Mouse (Mus musculus) liver, adult 2 months (tissue): Measurements from ENCODE around the gene Ercc8.
A peak's percentile ranks its signal among the peaks of the same experiment; 100 is the strongest.

Experiments used
- CTCF ChIP-seq: fragments of 200-500 bp; IDR thresholded peaks from 2 replicates; pipeline ENCODE4 v1.5.1; 2011; ENCODE audit warnings: low read depth, low read length, control low read depth
- POLR2A ChIP-seq: fragments of 200-500 bp; IDR thresholded peaks from 2 replicates; pipeline ENCODE4 v1.6.1; 2011; ENCODE audit warnings: low read length, control low read depth; ENCODE audit not compliant: insufficient read depth; ENCODE audit errors: extremely low read depth

DNA sequence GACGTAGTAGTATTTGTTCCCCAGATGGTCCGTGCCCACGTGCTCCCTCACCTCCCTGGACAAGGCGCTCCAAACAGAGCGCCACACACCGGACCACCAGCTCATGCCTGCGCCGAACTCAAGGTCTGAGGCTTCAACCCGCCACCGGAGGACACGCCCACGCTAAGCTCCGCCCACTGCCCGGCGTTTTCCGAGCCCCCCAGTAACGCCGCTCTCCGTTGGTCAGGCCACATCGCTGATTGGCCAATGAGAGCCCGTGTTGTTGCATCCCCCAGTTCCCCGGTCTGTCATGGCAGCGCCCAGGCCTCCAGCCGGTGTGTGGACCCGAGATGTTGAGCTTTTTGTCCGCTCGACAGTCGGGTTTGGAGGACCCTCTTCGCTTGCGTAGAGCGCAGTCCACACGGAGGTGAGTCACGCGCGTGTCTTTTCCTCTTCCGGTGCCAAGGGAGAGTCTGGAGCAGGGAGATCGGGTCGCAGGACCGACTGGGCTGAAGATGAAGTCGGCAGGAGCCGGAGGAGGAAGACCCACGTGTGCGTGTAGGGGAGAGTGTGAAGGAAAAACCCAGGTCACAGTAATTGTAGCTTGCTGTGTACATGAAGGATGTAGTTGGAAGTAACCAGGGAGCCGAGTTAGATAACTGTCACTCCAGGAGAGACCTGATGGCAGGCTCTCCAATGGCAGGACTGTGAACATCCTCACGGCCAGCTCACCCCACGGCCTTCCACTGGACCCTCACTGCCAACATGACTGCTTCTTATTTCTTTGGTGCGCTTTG lies at the start of gene Ercc8, which contains the start of gene Ndufaf2:
- peak; percentile 40; the same call in 1 of the 2 replicates for TF ChIP-seq POLR2A
- TF ChIP-seq CTCF = no peak
